Mouse (Mus musculus) gastrocnemius, postnatal 36 days (tissue): ENCODE results near the gene Vmn1r160. TPM values are rescaled to one million over a fixed set of nuclear protein-coding genes. Genes with fewer than 3 reads are reported as not detected.
"Not testable (repeated sequence)": the region's sequence is repeated elsewhere in the genome, so short reads cannot be mapped to it uniquely, and the experiment has no call there.

Source experiments
- DNase-seq, 2 experiments: peaks; one replicate each; pipeline ENCODE4 v3.0.0; 2022
- intact Hi-C: fragments of 180-260 bp; cut with DNase I; formaldehyde crosslinking; loops from one replicate; pipeline ENCODE4 v1.15.1; 2025
- long read RNA-seq, 2 experiments: library from polyadenylated mRNA; stranded (forward); transcript quantifications; one replicate each; pipeline ENCODE4 v2.0.0; 2021
- total RNA-seq, 2 experiments: library from RNA; stranded (reverse); gene quantifications; 2 replicates each; pipeline ENCODE4 v1.2.3; 2021

Vmn1r160 gene
- total RNA-seq: not detected
- long read RNA-seq, experiment 1: 0 reads
- long read RNA-seq, experiment 2: 0 reads

DNA sequence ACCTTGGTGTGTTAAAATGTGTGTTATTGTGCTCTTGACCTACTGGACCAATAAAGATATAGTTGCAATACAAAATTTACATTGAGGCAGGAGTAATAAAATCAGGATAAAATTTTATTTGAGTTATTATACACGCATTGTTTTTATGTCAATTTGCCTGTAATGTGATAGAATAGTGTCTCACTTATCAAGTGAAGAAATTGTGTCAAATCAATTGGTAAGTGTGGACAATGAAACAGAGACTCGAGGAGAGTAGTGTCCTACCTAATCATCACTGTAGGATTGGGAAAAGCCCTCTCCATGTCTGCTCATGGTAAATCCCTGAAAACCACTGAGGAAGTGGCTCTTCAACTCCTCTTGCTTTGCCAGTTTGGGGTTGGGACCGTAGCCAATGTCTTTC lies at the start of gene Vmn1r160:
Gene Vmn1r160, plus strand, starts transcription at position 301 of the 400 bp plus-strand sequence.
- intact Hi-C loops, DNase-seq: not testable (repeated sequence)

DNA sequence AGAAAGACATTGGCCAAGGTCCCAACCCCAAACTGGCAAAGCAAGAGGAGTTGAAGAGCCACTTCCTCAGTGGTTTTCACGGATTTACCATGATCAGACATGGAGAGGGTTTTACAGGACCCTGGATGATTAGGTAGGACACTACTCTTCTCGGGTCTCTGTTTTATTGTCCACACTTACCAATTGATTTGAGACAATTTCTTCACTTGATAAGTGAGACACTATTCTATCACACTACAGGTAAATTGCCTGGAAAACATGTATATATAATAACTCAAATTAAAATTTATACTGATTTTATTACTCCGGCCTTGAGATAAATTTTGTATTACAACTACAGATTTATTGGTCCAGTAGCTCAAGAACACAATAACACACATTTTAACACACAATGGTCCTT lies 27.5 kb upstream of the Vmn1r160 start, which contains the start of gene Vmn1r159:
Gene Vmn1r159, minus strand, starts transcription at position 101 of the 400 bp plus-strand sequence.
- intact Hi-C loops, DNase-seq: not testable (repeated sequence)

Other genes starting within 250 kb of the Vmn1r160 start
- not detected for gene Vmn1r155, start 213.2 kb upstream of the Vmn1r160 start, total RNA-seq
- not detected for gene Gm8693, start 178.9 kb upstream of the Vmn1r160 start, total RNA-seq
- not detected for gene Gm4567, start 151.5 kb upstream of the Vmn1r160 start, total RNA-seq
- not detected for gene Vmn1r157, start 109.5 kb upstream of the Vmn1r160 start, total RNA-seq
- gene Vmn1r158, start 80.4 kb upstream of the Vmn1r160 start, total RNA-seq: not detected
- gene Vmn1r159, start 27.6 kb upstream of the Vmn1r160 start, total RNA-seq: not detected
- gene Gm4214, start 113.4 kb downstream of the Vmn1r160 start, total RNA-seq: not detected
- gene Gm4216, start 148.7 kb downstream of the Vmn1r160 start, total RNA-seq: not detected
- not detected for gene Vmn1r163, start 184.3 kb downstream of the Vmn1r160 start, total RNA-seq
- not detected for gene Gm8720, start 196.2 kb downstream of the Vmn1r160 start, total RNA-seq